Mouse (Mus musculus) liver, embryonic 14.5 days (tissue): ENCODE data around the gene BC034090. TPM values are rescaled to one million over a fixed set of nuclear protein-coding genes. Genes with fewer than 3 reads are reported as not detected.

Experiments
- ATAC-seq: fragments of 200-750 bp; cut with Nextera tagmentation; 2 replicates; pipeline ENCODE4 v1.8.0; 2017; ENCODE audit warnings: moderate number of reproducible peaks, mild to moderate bottlenecking, moderate library complexity; ENCODE audit not compliant: insufficient read depth
- DNase-seq, 3 experiments: peaks; one replicate each; pipeline ENCODE4 v3.0.0-alpha.2; 2012 to 2013; ENCODE audit warnings: low read depth in 3 of 3, low spot score in 3 of 3
- H3K27ac ChIP-seq: fragments of 300-500 bp; sonication (generic); 2 replicates; pipeline ENCODE4 v1.5.1; 2014; ENCODE audit warnings: moderate library complexity, mild to moderate bottlenecking, control low read depth, inconsistent platforms
- H3K27me3 ChIP-seq: fragments of 300-500 bp; sonication (generic); 2 replicates; pipeline ENCODE4 v1.6.1; 2014; ENCODE audit warnings: mild to moderate bottlenecking, low read length, moderate library complexity; ENCODE audit not compliant: control insufficient read depth, insufficient read depth
- H3K36me3 ChIP-seq: fragments of 300-500 bp; sonication (generic); replicated peaks from 2 replicates; pipeline ENCODE4 v1.6.1; 2014; ENCODE audit warnings: low read depth; ENCODE audit not compliant: control insufficient read depth, insufficient read depth
- H3K4me1 ChIP-seq, 2 experiments: fragments of 200-500 bp in 1 of 2; fragments of 300-500 bp in 1 of 2; sonication (generic) in 1 of 2; replicated peaks; 2 replicates each; pipeline ENCODE4 v1.6.1; 2012 to 2014; ENCODE audit warnings: antibody characterized with exemption in 1 of 2, inconsistent platforms in 1 of 2, low read length in 1 of 2; ENCODE audit not compliant: control insufficient read depth in 2 of 2, insufficient read depth in 2 of 2
- H3K4me2 ChIP-seq: fragments of 300-500 bp; sonication (generic); 2 replicates; pipeline ENCODE4 v1.6.1; 2014; ENCODE audit warnings: low read depth, mild to moderate bottlenecking, control low read depth, moderate library complexity
- H3K4me3 ChIP-seq, 2 experiments: fragments of 200-500 bp in 1 of 2; fragments of 300-500 bp in 1 of 2; sonication (generic) in 1 of 2; 2 replicates each; pipeline ENCODE4 v1.5.1; 2012 to 2014; ENCODE audit warnings: low read depth in 2 of 2, low read length in 2 of 2, mild to moderate bottlenecking in 2 of 2, control low read depth in 1 of 2, inconsistent platforms in 1 of 2, moderate library complexity in 1 of 2; ENCODE audit not compliant: insufficient read depth in 1 of 2
- H3K9ac ChIP-seq: fragments of 300-500 bp; sonication (generic); replicated peaks from 2 replicates; pipeline ENCODE4 v1.6.1; 2014; ENCODE audit warnings: mild to moderate bottlenecking, control low read depth, moderate library complexity
- H3K9me3 ChIP-seq: fragments of 300-500 bp; sonication (generic); 2 replicates; pipeline ENCODE4 v1.6.1; 2016; ENCODE audit warnings: low read length, mixed read lengths; ENCODE audit not compliant: control insufficient read depth
- CTCF ChIP-seq: IDR thresholded peaks from 2 replicates; pipeline ENCODE4 v1.5.1; 2016; ENCODE audit warnings: antibody characterized with exemption, low read depth, control low read depth
- EP300 ChIP-seq: IDR thresholded peaks from 2 replicates; pipeline ENCODE4 v1.6.1; 2016; ENCODE audit warnings: antibody characterized with exemption, low read depth
- WGBS: fragments of 180-500 bp; shearing (Covaris S2); extraction: QIAGEN DNeasy Blood & Tissue Kit; methylation state at CpG from one replicate; pipeline ENCODE4 v1.1.7; 2014; ENCODE audit not compliant: insufficient replicate concordance; 5-methylcytosine and 5-hydroxymethylcytosine counted together
- polyA plus RNA-seq, 2 experiments: library from polyadenylated mRNA; depleted of rRNA in 1 of 2; stranded (reverse) in 1 of 2; unstranded in 1 of 2; fragments of >200 nt; fragmentation: Nextera tagmentation in 1 of 2; extraction: Ambion mirVana in 1 of 2; gene quantifications; 2 replicates each; pipeline versions ENCODE4 v1.2.1 to v1.2.3; 2012 to 2014

The BC034090 gene
- polyA plus RNA-seq, 2 experiments: 0.06 to 0.32 TPM

- H3K9me3 ChIP-seq: no peaks in the 10 kb centered on the region
- TF ChIP-seq CTCF (no peak), EP300 (no peak)
- H3K27me3 ChIP-seq: no peaks in the 10 kb centered on the region
- WGBS: 66% methylated on average over 6 of the region's 6 CpGs
- H3K27ac ChIP-seq: no peak overlapping the region
- no peak for DNase-seq
- no peak for ATAC-seq
- no peak overlapping the region for H3K9ac ChIP-seq
- H3K4me3 ChIP-seq: no peak overlapping the region
- no peaks in the 10 kb centered on the region for H3K4me1 ChIP-seq
- no peak overlapping the region for H3K4me2 ChIP-seq
- H3K36me3 ChIP-seq: no peaks in the 10 kb centered on the region
Measured at GRCm38 (mm10) chr1:155216844-155217243, 27.4 kb downstream of the BC034090 start.

- Histone ChIP-seq H3K4me1 (no peaks in the 10 kb centered on the region), H3K9me3 (no peaks in the 10 kb centered on the region), H3K27me3 (no peaks in the 10 kb centered on the region), H3K9ac (no peak overlapping the region), H3K36me3 (no peaks in the 10 kb centered on the region), H3K4me3 (no peak overlapping the region), H3K4me2 (no peak overlapping the region), H3K27ac (no peak overlapping the region)
- 74% methylated on average over 11 of the region's 11 CpGs for WGBS
- DNase-seq (no peak), ATAC-seq (no peak)
- no peak for TF ChIP-seq EP300
- no peak for TF ChIP-seq CTCF
Measured at GRCm38 (mm10) chr1:155216313-155216712, 27.9 kb downstream of the BC034090 start.

GRCm38 (mm10) chr1:155215066-155215764 lies 29.0 kb downstream of the BC034090 start:
- H3K4me3 ChIP-seq: no peak overlapping the region
- H3K36me3 ChIP-seq: no peaks in the 10 kb centered on the region
- H3K9me3 ChIP-seq: no peaks in the 10 kb centered on the region
- no peaks in the 10 kb centered on the region for H3K4me1 ChIP-seq
- no peak overlapping the region for H3K27ac ChIP-seq
- H3K27me3 ChIP-seq: no peaks in the 10 kb centered on the region
- WGBS: 35% methylated on average over 9 of the region's 9 CpGs
- no peak overlapping the region for H3K4me2 ChIP-seq
- no peak for TF ChIP-seq EP300
- 0 out of 2 replicates have a peak, but pooled peaks have one; percentile 28 for TF ChIP-seq CTCF
- DNase-seq (no peak), ATAC-seq (no peak)
- H3K9ac ChIP-seq: no peak overlapping the region

- Histone ChIP-seq H3K27me3 (no peaks in the 10 kb centered on the region), H3K4me2 (no peak overlapping the region), H3K36me3 (no peaks in the 10 kb centered on the region), H3K9me3 (no peaks in the 10 kb centered on the region), H3K4me1 (no peaks in the 10 kb centered on the region), H3K4me3 (no peak overlapping the region), H3K27ac (no peak overlapping the region), H3K9ac (no peak overlapping the region)
- TF ChIP-seq CTCF: no peak
- TF ChIP-seq EP300: no peak
- WGBS: 67% methylated on average over 7 of the region's 7 CpGs
- DNase-seq: no peak
- ATAC-seq: no peak
Measured at GRCm38 (mm10) chr1:155213912-155214311, 30.3 kb downstream of the BC034090 start.

- Histone ChIP-seq H3K36me3 (no peaks in the 10 kb centered on the region), H3K27me3 (no peaks in the 10 kb centered on the region), H3K27ac (no peak overlapping the region), H3K9ac (no peak overlapping the region), H3K4me3 (no peak overlapping the region), H3K4me2 (no peak overlapping the region), H3K4me1 (no peaks in the 10 kb centered on the region), H3K9me3 (no peaks in the 10 kb centered on the region)
- no peak for ATAC-seq
- no peak for TF ChIP-seq EP300
- no peak for TF ChIP-seq CTCF
- WGBS: 43% methylated on average over 18 of the region's 18 CpGs
- no peak for DNase-seq
Measured at GRCm38 (mm10) chr1:155212936-155213774, 31.1 kb downstream of the BC034090 start.
